Mouse (Mus musculus): ENCODE results near the gene Cmtm1.
"Not testable (repeated sequence)": the region's sequence is repeated elsewhere in the genome, so short reads cannot be mapped to it uniquely, and the experiment has no call there.

Cmtm1 gene

GRCm38 (mm10) chr8:104309441-104310155 is at the start of gene Cmtm1, which contains the start of gene Gm45711:
Cmtm1 (minus strand) TSS chr8:104310145.
Gm45711 (minus strand) TSS chr8:104310081.
- not testable (repeated sequence) for DNase-seq (ENCODE audit: low read depth)

- no peak for DNase-seq (ENCODE audit: low read depth)
Measured at GRCm38 (mm10) chr8:104358637-104359036, 48.7 kb upstream of the Cmtm1 start.

- no peak for DNase-seq (ENCODE audit: low read depth)
Measured at GRCm38 (mm10) chr8:104354504-104354903, 44.6 kb upstream of the Cmtm1 start.

DNA sequence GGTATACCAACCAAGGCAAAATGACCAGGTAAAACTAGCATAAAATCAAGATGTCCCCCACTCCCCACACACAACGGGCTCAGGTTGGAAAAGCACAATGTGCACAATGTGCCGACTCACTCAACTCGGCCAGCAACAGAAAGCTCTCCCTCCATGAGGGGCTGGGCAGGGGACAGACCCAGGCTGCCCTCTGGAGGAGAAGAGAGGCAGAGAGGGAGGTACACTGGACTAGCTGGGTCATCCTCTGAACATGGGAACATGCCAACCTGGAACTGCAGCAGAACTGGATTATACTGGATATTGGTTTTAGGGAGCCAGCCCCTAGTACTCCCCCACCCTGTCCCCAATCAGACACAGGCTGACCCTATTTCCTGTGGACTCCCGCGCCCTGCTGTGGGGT is 43.2 kb upstream of the Cmtm1 start:
- DNase-seq (ENCODE audit: low read depth): no peak

DNA sequence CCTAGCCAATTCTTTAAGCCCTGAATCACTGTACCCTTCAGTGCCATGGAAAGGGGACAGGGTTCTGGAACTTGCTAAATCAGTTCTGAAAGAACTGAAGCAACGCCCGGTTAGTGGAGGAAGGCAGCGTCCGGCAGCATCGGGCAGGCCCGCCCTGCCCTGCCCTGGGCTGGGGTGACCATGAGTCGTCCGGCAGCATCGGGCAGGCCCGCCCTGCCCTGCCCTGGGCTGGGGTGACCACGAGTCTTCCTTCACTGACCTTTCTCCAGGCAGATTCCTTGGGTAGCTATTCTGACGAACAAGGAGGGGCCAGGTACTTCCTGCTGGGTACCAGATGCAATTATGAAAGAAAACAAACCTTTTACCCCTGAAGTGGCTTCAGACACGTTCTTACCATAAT is 40.1 kb upstream of the Cmtm1 start:
- no peak for DNase-seq (ENCODE audit: low read depth)

GRCm38 (mm10) chr8:104348971-104349370 is 39.0 kb upstream of the Cmtm1 start:
- DNase-seq (ENCODE audit: low read depth): no peak

DNA sequence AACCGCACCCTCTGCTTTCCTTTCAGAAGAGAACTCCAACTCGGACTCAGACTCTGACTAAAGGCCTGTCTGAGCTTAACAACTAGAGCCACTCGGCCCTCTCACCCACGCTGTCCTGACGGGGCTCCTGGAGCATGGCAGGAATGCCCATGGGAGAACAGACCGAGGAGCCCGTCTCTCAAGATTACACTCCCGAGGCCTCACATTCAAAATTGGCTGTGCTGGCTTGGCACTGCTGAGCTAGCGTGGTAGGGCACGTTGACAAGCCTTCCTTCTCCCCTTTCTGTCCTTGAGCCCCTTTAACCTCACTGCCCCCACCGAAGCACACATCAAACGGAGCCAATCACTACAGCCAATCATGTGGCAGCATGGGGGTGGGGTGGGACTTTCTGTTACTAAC is 36.8 kb upstream of the Cmtm1 start:
- no peak for DNase-seq (ENCODE audit: low read depth)

DNA sequence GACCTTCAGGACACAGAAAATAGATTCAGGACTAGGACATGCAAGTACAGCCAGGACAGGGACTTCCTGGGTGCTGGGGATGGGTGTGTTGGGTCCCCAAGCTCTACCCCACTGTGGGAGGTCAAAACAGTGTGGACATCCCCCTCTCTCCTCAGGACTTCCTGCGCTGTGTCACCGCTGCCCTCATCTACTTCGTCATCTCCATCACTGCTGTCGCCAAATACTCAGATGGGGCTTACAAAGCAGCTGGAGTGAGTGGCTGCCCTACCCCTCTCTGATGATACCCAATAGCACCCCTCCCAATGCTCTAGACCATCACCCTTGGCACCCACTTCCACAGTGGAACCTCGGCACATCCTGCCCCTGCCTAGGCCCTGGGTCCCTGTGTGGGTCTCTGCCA is 34.7 kb upstream of the Cmtm1 start:
- no peak for DNase-seq (ENCODE audit: low read depth)

DNA sequence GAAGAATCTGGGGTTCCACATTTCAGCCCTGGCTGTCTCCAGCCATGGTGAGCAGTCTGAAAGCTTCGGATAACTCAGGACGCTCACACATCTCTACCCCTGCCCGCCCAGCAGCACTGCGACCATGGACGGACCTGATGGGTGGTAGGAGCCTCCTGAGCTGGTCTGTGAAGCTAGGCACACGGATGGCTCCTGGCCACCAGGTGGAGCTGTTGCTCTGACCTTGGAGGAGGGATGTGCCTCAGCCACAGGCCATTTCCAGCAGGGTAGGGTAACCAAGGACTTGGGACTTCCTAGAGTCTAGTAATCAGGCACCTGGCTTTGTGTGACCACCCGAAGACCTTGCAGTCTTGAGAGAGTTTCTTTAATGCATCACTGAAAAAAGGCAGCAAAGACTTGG is 34.0 kb upstream of the Cmtm1 start:
- peak; percentile 74 for DNase-seq (ENCODE audit: low read depth)

DNA sequence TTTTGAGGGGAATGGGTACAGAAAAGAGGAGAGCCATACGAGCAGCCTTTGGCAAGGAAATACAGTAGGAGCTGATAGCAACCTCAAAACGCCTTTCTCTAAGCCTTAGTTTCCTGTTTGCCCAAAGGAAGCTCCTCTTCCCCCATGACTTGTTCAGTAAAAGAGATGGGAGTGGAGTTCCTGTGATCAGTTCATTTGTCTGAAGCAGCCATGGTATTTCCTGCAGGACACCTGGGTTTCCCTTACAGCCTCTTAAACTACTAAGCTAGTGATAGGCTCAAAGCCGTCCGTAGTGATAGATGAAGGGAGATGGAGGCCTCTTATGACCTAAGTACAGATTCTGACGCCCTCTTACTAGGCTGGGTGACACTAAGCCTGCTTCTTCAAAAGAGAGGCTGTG is 32.5 kb upstream of the Cmtm1 start:
- DNase-seq (ENCODE audit: low read depth): no peak

GRCm38 (mm10) chr8:104341678-104342077 is 31.7 kb upstream of the Cmtm1 start:
- DNase-seq (ENCODE audit: low read depth): no peak

DNA sequence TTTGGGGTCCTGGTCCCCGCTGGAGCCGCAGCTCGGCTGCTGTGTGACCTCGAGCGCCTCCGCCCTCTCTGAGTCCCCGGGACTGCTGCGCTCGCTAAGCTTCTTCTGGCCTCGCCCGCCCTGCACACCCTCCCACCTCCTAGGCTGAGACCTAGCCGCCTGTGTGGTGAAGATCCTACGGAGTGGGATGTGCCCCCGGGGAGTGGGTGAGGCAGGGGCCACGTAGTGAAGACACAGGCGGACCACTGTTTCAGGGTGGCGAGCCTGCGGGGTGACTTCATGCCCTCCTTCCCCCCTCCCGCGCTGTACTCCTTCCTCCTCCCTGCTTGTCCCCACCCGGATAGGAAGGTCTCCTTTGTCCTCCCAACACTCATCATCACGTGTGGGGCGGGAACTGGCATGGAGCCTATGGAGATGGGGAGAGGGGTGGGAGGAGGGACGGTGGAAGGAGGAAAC is 31.2 kb upstream of the Cmtm1 start:
- DNase-seq (ENCODE audit: low read depth): no peak

DNA sequence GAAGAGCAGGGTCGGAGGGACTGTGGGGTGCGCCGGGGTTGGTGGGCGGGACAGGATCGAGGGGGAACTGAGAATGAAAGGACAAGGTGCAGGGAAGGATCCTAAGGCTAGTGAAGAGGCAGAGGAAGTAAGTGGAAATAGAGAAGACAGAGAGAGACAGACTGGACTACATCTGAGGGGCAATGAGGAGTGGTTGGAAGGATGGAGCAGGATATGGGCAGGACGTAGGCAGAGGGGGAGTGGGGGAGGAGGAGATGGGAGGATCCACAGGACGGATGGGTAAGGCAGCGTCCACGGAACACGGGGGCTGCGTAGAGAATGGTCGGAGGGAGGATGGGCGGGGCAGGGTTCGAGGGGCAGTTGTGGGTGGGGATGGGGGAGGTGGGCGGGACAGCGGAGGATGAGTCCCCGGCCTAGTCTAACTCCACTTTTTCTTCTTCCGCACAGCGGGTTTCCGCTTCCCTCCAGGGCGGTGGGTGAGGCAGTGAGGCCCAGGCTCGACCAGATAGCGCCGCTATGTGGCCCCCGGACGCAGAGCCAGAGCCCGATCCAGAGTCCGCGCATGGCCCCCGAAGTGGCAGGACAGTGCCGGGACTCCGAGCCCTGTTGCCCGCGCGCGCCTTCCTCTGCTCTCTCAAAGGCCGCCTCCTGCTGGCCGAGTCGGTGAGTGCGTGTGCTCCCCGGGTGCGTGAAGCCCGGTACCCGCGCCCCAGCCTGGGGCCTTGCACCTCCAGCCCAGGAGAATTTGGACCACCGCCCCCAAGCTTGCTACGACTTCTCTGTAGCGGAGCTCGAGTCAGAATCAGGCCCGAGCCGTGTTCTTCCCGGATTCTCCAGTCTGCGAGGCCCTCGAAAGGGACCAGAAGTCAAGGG is 30.5 kb upstream of the Cmtm1 start:
- no peak for DNase-seq (ENCODE audit: low read depth)

- no peak for DNase-seq (ENCODE audit: low read depth)
Measured at GRCm38 (mm10) chr8:104339983-104340232, 30.0 kb upstream of the Cmtm1 start.

DNA sequence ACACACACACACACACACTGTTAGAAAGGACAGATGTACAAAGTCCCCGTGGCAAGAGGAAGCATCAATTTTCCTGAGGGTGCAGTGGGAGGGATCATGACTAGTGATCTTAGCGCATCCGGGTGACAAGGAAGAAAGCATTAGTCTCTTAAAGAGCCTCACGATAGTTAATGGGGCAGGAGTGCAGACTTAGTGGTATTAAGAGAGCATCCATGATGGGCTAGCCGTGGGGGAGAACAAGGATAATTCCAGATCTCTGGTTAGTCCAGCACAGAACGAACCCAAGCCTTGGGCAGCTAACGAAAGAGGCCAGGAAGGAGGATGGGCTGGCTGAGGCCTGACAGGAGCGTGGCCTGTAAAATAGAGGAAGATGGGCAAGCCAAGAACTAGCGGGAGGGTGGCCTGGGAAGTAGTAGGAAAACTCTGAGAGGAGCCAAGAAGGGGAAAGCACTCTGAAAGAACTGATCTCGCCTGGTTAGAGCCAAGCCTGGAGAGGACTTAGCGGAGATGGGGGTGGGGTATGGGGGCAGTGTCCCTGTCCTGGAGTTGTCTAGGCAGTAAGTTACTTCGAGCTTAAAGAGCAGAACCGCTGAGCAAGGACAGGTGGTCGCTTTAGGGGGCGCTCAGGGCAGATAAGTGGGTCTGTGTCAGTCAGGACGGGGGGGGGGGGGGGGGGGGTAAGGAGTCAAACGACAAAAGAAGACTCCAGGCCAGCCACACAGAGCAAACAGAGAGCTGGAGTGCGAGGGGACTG is 29.5 kb upstream of the Cmtm1 start, which contains the start of gene Cmtm3:
TSS of gene Cmtm3 (plus strand) at position 182 of the 754 bp plus-strand sequence.
- no peak for DNase-seq (ENCODE audit: low read depth)

- no peak for DNase-seq (ENCODE audit: low read depth)
Measured at GRCm38 (mm10) chr8:104337890-104338289, 27.9 kb upstream of the Cmtm1 start.

DNA sequence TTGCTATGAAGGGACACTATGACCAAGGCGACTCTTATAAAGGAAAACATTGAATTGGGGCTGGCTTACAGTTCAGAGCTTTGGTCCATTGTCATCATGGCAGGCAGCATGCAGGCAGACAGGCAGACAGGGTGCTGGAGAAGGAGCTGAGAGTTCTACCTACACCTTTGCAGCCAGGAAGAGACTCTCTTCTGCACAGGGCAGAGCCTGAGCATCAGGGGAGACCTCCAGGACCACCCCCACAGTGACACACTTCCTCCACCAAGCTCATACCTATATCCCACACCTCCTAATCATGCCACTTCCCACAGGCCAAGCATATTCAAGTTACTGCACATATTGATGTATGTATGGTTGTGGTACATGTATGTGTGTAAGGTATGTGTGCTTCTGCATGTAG is 26.9 kb upstream of the Cmtm1 start:
- no peak for DNase-seq (ENCODE audit: low read depth)

DNA sequence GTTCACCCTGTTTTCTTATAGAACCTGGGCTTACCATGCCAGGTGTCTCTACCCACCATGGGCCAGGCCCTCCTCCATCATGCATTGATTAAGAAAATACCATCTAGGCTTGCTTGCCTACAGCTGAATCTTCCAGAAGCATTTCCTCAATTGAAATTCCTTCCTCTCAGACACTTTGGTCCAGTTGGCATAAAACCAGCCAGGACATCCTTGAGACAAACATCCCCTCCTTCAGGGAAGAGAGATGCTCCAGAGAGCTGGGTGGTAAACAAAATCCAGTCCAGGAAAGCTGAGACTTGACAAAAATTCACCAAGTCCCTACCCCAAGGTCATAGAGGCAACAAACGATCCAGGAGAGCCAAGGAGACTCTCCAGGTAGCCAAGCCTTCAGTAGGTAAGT is 24.3 kb upstream of the Cmtm1 start:
- DNase-seq (ENCODE audit: low read depth): no peak

DNA sequence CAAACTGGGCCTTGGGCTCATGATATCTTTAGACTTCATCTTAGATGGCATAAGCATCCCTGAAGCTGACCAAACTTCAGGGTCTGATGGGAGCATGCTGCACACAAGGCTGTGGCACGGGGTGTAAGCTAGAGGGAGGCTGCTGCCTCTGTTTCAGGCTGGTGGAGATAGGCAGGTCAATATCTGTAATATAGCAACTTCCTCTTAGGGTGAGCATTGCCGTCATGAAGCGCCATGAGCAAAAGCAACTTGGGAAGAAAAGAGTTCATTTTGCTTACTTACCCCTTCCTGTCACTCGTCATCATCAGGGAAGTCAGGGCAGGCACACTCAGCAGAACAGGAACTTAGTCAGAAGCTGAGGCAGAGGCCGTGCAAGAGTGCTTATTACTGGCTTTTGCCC is 23.8 kb upstream of the Cmtm1 start:
- no peak for DNase-seq (ENCODE audit: low read depth)

DNA sequence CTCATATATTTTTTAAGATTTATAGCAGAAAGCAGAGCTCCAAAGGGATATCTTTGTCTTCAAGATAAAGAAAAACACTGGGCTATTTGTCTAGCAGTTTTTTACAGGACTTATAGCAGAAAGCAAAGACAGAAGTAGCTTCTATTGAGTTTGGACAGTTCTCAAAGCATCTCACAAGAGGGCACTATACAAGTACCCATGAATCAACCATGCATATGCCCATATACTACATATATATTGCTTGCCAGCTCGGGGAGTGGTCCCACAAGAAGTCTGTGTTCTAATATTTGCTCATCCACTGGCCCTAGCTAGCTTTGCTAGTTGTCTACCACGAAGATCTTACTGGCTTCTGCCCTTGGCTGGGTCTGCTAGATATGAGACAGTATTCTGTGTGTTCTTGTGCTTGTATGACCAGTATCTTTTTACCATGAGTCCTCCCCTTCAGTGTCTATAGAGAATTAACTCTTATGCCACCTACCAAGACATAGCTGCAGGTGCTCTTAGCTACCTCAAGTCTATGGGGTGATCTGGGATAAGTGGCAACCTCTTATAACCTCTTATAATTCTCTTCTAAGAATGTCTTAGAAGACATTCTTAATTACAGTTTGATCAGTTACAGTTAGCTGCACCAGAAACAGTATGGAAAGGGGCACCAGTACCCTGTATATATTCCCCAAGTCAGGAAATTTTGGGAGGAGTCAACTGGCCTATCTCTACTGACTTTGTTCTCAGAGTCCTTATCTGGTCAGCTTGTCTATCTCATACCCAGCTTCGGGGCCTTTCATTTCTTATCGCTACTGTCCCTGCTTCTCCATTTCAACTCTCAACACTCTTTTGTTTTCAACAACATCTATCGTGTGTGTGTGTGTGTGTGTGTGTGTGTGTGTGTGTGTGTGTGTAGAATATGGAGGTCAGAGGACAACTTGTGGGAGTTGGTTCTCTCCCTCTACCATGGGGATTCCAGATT is 23.0 kb upstream of the Cmtm1 start:
- DNase-seq (ENCODE audit: low read depth): no peak

DNA sequence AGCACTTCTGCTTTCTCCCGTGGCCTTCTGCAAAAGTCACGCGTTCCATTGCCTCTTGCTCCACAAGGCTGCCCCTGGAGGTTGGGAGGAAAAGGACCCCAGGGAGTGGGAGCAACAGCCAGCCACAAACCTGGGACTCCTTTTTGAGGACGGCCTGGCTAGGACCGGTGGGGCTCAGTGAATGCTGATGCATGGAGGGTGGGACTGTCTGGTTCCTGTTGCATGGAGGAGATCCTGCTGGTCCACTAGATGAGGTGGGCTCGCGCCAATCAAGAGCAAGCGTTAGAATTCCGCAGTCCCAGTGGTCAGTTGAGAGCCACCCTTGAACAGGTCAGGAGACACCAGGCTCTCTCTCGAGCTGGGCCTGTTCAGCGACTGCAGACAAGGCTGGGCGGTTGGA is 12.0 kb upstream of the Cmtm1 start, which contains the start of gene Cmtm2b:
TSS of gene Cmtm2b (plus strand) at position 301 of the 400 bp plus-strand sequence.
- not testable (repeated sequence) for DNase-seq (ENCODE audit: low read depth)
